Mouse (Mus musculus) spleen, adult 12 weeks (tissue): Measurements from ENCODE around the gene Ppp2r5e.

ENCODE experiments used
- DNase-seq: peaks from one replicate; pipeline ENCODE4 v3.0.0; 2022; ENCODE audit warnings: low spot score

Ppp2r5e gene

DNA sequence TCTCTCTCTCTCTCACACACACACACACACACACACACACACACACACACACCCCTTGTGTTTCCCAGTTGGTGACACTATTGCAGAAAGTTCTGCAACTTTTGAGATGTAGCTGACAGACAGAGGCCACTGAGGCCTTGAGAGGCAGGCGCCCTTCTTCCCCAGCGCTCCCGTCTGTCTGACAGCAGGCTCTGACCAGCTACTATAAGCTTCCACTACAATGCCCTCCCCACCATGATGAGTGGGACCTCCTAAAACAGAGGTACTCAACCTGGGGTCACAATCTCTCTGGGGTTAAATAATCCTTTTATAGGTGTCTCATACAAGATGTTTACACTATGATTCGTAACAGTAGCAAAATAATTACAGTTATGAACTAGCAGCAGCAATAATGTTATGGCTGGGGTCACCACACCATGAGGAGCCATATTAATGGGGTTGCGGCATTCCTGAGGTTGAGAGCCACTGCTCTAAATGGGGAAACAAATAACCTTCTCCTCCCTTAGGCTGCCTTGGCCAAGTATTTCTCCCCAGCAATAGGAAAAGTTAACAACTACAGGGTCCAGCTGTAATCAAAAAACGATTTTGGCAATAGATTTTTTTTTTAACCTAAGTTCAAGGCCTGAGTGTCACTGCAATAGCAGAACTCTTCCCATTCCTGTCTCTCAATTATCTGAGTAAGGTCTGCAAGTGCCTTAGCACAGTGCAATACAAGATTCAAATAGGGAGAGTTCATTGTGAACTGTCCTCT, 58.2 kb downstream of the Ppp2r5e start:
- DNase-seq: no peak

DNA sequence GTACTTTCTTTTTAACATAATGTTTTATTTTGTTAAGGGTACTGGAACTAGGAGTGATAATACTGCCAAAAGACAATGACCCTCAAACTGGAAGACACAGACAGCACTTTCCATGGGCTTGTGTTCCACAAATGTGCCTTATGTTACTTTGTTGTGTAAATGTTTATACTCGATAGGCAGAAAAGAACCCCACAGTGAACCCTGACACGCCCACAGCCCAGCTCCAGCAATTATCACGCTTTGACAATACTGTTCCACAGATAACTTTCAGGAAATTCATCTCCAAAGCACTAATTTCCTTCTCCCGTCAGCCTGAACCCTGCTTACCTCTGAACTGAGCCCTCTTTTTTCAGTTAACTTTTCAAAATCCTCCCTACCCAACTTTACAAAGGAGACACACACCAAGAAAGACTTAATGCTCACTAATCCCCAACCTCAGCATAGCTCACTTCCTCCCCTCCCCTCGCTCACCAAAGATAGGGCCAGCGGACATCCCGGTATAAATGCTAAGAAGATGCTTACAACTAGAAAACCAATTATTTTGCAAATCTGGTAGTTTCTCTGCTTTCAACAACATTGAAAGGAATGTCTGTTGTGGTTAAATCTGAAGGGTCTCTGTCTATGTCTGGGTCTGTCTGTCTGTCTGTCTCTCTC, 58.9 kb downstream of the Ppp2r5e start:
- DNase-seq: no peak

DNA sequence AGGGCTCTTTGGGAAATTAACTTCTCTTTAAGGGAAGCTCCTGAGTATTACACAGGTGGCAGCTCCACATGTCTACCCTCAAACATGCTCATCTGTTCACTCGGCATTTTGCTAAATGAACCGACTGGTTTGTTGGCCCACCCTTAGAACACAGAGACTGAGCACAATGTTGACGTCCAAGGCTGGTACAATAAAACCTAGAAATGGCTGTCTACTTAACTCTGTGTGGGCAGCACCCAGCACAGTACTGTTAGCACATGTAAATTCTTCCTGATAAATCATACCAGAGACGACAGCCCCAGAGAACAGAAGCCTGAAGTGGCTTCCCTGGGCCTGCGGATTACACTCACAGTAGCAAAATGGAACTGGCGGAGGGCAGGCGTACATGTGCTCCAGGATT, 59.5 kb downstream of the Ppp2r5e start:
- no peak for DNase-seq

DNA sequence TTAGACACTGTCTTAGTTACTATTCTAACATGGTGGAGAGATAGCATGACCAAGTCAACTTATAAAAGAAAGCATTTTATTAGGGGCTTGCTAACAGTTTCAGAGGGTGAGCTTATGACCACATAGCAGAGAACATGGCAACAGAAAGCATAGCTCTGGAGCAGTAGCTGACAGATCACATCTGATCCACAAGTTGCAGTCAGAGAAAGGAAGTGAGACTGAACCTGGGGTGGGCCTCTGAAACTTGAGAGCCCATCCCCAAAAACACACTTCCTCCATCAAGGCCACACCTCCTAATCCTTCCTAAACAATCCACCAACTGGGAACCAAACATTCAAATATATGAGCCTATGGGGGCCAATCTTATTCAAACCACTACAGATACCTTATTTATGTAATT, 62.9 kb downstream of the Ppp2r5e start:
- no peak for DNase-seq

DNA sequence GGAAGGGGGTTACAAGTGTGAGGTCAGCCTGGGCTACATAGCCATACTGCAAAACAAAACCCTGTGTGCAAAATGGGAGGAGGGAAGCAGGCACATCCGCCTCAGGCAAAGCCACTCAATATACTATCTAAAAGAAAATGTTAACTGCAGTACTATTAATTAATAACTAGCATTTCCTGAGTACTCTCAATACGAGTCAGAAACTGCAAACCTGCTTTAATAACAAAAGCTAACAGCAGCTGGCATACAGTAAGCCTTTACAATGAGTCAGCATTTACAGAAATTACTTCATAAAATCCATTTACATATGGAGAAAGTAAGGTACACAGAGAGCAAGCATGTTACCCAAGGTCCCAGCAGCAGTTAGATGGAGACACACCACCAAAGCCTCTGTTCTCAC, 64.2 kb downstream of the Ppp2r5e start:
- no peak for DNase-seq

DNA sequence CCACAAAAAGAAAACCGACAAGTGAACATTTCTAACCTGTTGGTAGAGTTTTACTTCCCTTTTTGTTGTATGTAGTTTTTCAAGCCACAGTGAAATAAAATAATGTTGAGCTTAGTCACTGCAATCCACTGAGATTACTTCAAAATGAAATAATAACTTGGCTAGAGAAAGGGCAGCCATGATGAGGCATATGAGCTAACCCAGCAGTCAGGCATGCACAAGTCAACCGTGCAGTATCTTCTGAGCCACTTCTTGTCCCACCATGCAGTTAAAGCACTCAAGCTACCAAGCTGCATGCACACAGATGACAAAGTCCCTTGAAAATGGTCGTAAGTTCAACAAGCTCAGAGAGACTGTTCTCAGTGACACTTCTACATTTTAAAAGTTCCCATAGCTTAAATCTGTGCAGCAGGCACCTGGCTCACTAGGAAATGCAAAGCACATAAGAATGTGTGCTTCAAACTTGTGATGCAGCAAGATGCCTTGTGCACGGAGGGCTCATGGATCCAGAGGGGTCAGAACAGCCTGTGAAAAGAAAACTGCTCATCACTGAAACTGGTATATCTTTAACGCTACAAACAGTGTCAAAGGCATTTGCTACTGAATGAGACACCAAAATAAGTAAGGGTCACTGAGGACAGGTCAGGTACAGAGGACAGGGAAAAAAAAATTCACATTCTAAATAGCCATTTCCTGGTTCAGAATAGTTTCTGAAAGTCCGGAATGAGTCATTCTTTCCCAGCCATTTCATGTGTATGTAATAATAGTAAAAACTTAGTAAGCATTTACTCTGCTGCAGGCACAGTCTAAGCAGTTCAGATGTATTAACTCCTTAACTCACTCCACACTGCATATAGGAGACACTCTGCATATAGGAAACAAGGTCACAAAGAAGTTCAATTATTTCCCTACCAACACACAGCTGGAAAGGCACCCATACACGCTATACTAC, 66.9 kb downstream of the Ppp2r5e start:
- DNase-seq: no peak

DNA sequence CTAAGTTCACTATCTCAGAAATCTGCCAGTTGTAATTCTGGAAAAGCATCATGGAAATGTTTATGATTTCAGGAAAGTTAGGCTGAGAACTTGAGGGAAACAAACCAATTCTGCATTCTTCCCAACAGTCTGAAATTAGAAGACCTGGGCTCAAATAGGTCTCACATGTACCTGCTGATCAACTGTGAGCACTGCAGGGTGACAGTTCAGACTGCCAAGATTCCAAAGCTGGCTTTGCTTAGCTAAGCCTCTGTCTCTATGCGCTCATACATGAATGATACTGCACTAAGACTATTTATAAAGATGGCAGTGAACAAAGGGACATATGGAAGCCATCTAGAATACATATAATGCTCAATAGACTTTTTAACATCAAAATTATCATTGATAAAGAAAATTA, 67.7 kb downstream of the Ppp2r5e start:
- no peak for DNase-seq

DNA sequence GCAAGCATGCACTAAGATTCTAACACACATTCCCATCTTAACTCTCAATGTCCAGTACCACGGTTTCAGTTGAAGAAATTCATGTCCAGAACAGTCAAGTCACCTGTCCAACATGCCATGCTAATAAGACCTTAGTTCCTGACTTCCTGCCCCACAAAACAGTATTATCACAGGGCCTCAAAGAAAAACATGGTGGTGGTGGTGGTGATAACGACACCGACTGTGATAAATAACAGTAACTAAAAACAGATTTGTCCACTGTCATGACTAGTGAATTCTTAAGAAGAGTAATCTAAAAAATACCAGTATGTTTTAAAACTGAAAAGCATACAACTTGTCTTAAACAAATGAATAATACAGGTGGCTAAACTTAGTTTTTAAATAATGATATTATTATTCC, 71.8 kb downstream of the Ppp2r5e start:
- DNase-seq: no peak

DNA sequence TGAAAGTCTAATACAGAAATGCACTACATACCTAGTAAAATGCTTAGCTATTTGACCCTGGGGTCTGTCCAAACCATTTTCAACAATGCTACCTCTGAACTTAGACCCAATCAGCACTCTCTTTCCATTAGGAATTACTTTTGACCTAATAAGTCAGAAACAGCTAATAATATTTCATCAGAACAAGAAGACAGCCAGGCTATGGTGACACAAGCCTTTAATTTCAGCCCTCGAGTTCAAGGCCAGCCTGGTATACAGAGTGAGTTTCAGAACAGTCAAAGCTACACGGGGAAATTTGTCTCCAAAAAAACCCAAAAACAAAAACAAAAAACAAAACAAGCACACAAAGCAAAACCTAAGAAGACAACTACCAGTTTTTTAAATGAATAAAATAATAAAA, 73.1 kb downstream of the Ppp2r5e start:
- DNase-seq: no peak

DNA sequence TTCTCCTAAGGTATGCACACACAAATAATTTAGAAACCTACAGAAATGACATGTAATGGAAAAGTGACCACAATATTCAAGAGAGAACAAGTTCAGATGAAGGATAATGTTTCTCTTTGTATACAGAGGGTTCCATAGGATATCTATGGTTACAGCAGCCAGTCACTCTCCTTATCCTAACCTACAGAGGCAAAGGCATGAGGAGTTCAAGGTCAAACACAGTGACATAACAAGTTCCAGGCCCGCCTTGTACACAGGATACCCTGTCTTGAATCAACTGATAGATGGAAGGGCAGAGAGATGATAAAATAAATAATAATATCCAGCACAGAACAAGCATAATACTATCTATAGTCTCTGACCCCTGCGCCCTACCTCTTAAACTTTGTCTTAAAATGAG, 73.7 kb downstream of the Ppp2r5e start:
- no peak for DNase-seq

DNA sequence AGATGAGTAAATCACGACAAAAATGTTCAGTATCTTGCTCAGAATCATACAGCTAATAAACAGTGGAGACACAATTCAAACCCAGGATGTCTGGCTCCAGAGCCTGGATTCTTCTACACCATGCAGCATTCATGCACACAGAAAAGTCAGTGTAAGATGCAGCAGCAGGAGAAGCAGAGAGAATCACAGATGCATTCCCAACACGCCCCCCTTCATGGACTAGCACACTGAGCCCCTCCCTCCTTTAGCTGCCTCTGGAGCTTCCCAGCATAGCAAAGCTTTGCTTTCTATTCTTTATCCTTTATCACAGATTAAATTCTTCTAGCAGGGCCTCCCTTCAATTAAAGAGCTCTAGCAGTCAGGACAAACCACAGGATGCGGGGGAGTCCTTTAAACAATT, 75.7 kb downstream of the Ppp2r5e start:
- no peak for DNase-seq

DNA sequence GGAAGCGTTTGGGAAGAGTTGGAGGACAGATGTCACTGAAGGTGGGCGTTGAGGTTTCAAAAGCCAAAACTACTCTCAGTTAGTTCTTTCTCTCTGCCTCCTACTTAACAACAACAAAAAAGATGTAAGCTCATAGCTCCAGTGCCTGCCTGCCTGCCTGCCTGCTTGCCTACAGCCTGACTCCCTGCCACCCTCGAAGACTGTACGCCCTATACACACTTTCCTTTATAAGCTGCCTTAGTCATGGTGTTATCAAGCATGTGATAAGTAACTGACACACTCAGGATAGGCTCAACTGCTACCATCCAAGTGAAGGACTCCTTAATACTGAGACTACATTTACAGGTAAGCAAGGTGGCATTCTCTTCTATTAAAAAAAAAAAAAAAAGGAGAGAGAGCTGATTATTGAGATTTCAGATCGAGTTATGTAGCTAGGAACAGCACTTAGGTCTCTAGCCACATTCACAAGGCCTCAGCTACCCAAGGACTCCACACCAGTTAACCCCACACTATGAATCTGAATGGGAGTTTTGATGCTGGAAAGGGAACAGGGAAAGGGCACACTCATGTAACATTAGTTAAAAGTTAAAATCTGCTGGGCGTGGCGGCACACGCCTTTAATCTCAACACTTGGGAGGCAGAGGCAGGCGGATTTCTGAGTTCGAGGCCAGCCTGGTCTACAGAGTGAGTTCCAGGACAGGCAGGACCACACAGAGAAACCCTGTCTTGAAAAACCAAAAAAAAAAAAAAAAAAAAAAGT, 76.7 kb downstream of the Ppp2r5e start:
- no peak for DNase-seq

DNA sequence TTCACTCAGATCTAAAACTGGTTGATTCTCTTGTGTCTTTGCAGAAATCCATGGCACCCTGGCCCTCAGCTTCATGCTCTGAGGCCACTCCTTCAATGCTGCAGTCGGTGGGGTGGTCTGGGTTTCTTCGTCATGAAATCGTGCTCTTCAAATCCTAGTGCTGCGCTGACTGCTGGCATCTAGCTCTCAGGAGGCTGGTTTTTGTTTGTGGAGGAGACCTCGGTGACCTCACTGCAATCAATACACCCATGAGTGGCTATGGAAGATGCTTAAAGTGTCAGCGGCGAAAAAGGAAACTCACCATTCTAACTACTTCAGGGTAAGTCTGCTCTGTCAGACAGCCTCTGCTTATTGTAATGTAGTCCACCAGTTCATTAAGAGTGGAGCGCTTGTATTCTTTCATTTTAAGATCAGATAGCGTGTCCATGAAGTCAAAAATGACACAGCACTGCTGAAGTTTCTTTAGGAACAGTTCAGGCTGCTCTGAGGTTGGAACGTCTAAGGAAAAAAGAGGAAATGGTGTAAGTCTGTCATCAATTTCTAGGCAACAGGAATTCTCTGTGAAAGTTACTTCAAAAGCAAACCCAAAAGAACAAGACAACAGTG, 80.6 kb downstream of the Ppp2r5e start:
- no peak for DNase-seq

DNA sequence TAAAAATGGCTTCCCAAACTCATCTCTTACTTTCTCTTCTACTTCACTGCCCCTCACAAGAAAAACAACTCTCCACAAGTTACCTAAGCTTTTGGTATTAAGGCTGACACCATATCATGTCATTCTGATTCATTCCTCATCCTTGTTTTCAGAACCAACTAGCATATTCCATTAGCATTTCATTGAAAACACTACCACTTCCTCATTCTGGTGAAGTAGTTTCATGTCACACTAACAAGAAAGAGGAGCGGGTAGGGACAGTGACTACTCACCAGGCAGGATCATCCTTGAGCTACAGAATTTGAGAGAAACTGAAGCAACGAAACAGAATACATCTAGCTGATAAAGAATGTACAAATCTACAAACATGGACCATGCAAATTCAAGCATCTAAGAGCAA, 84.5 kb downstream of the Ppp2r5e start:
- no peak for DNase-seq

DNA sequence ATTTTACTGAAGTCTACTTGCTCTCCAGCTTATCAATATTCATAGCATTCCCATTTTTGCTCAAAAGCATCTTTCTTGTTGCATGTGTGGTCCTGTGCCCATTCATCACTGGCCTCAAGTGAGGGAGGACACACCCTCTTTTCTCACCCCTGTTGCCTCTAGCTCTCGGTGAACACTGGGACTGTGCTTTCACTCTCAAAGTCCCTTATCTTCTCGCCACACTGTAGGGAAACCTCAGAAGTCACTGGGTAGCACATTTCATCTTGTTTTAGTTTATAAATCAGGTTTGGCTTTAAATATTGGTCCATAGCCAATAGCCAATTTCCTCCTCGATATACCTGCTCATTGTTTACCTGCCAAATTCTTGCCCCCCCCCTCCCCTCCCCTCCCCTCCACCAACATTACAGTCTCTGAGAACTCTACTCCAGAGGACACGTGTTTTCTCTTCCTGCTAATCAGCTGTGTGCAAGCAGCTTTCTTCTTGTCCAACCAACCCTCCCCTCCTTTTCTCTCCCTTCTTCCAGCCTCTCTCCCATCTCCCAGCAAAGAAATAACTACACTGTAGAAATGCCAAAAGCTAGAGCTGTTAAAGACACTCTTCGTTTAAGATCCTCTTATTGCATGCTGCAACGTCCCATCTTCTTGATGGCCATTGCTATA, 90.9 kb downstream of the Ppp2r5e start:
- no peak for DNase-seq

DNA sequence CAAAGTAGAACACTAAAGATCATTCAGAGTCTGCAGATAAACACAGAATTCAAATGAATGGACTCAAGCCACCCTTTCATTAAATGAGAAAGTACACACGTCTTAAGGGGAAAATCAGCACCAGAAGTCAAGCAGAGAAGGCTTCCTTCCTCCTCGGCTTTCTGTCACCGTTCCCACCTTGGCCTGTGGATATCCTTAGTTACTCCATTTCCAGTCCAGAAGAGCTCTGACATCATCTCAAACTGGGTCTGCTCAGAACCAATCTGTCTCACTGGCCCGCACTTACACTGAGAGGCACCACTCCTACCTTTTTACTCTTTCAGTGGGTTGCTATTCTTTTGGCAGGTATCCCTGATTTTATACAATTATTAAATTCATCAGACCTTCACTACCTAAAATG, 93.4 kb downstream of the Ppp2r5e start:
- DNase-seq: no peak

DNA sequence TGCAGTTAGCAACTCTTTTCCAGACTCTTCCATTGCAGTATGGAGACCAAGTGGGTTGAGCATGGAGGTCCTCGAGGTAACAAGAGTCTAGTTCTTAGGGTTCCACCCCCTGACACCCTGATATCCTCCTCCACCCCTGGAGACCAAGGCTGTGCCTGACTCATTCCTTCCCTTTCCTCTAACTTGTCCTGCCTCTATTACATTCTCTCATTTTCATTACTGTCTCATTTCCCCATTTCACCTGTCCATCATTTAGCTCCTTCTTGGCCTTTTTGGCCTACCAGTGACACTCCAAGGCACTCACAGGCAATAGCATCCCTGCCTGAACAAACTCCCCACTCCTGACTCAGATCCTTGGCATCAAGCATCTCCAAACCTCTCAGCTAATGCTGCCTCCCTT, 98.3 kb downstream of the Ppp2r5e start:
- DNase-seq: no peak

DNA sequence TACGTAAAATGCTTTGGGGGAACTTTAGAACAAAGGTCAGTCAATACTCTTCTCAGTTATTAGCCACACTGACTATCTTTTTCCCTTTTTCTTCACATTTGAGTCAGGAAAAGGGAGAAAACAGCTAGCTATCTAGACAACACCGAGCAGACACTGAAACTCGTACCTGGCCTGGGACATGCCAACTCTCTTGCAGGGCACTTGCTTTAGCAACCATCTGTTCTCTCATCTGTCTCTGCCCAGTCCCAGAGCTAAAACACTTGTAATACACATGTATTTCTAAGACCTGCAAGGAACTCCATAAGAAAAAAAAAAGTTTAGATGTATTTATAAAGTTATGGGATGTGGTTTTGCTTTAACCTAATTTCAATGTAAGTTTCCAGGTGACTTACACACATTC, 100.4 kb downstream of the Ppp2r5e start:
- no peak for DNase-seq

DNA sequence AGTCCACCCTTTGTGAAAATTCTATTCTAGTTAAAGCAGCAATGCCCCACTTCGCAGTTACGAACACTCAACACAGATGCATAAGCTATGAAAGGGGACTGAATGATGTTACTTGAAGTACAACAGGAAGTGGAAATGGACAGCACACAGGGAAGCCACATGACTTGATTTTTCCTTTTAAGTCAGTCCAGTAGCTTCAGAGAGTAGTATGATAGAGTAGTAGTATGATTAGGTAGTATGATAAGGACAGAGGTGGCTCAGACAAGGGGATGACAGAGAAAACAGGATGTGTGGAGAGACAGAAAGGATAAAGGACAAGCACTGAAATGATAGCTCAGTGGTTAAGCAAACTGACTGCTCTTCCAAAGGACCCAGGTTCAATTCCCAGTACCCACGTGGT, 101.4 kb downstream of the Ppp2r5e start:
- no peak for DNase-seq

DNA sequence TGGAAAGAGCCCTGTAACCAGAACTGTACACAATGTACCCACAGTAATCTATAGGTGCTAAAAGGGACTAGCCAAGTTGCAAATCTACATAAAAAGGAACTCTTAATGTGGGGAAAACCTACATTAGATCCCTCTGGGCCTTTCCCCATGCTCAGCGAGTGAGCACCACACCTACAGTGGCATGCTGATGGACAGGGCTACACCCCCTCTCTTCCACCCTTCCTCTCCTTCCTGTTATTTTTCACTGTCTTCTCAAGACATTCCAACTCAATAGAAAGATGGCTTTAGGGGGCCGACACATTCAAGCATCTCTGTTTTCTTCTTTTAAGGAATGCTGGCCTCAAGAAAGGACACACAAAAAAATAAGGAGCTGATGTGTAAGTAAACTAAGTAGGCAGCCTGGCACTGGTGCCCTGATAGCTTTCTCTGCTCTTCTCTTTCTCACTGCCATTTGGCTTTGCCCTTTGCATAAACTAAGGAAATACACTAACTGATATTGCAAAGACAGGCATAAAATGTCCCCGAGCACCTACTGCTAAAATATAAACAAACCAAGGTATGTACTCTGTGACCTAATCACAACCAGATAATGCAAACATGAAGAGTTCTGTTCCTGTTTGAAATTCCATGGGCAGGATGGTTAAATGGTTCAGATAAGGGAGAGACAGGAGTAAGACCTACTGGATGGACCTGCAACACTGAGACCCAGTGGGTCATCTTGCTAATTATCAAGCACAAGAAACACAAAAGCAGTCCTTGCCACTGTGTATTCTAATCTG, 103.3 kb downstream of the Ppp2r5e start:
- DNase-seq: no peak
